ENCODE assay signal across 19 mouse cellular contexts in genomic region chr13:97088183-97088582, GRCm38 (mm10). TPM values are rescaled to one million over a fixed set of nuclear protein-coding genes. Genes with fewer than 3 reads are reported as not detected.
"Had no signal": no experiment of that assay in that cellular context is flagged by ENCODE, and none has a peak within 500 bp of the region (broad histone marks: within the 10 kb centered on the region; RNA-seq: fewer than 3 reads in every experiment).

No protein-coding gene starts in this region.

- H3K4me2 ChIP-seq: liver, embryonic 11.5 days; liver, embryonic 15.5 days; neural tube, embryonic 12.5 days had no signal

- H3K4me3 ChIP-seq: layer of hippocampus, adult 2 months; limb, embryonic 10.5 days; liver, embryonic 15.5 days; neural tube, embryonic 12.5 days had no signal

- H3K9me3 ChIP-seq: limb, embryonic 10.5 days; liver, embryonic 15.5 days; neural tube, embryonic 12.5 days had no signal

- H3K9ac ChIP-seq: liver, embryonic 15.5 days; neural tube, embryonic 12.5 days had no signal

- H3K27ac ChIP-seq: layer of hippocampus, adult 2 months; limb, embryonic 10.5 days; liver, embryonic 15.5 days; neural tube, embryonic 12.5 days had no signal

- H3K36me3 ChIP-seq: limb, embryonic 10.5 days; liver, embryonic 15.5 days; neural tube, embryonic 12.5 days had no signal

- DNase-seq: kidney, postnatal 10 days; kidney, postnatal 4 days; lung, adult 2 months; lung, postnatal 36 days; midbrain, embryonic 14.5 days; thymus, adult 2 months; thymus, postnatal 36 days had no signal

- ATAC-seq: lung, postnatal 0 days had no signal

- H3K4me1 ChIP-seq: limb, embryonic 10.5 days had no signal

- H3K27me3 ChIP-seq: liver, embryonic 15.5 days; neural tube, embryonic 12.5 days had no signal

RNA-seq across cellular contexts. Expression of gene Gm6169, which starts 10.9 kb away (rescaled TPM):
- total RNA-seq: layer of hippocampus, adult 2 months had no signal

RNA-seq across cellular contexts. Expression of gene Fam169a, which starts 21.1 kb away (rescaled TPM):
- polyA plus RNA-seq: lung, adult 2 months had no signal

RNA-seq across cellular contexts. Expression of gene 1700029F12Rik, which starts 54.0 kb away (rescaled TPM):
- total RNA-seq: layer of hippocampus, adult 2 months; layer of hippocampus, postnatal 10 days; megakaryocyte progenitor cell, adult 5-6 weeks; monocyte, adult 5-6 weeks; neutrophil, adult 5-6 weeks had no signal
- polyA plus RNA-seq: kidney, embryonic 14.5 days; limb, embryonic 10.5 days; limb, embryonic 14.5 days; liver, embryonic 11.5 days; liver, embryonic 15.5 days; lung, adult 2 months; lung, postnatal 0 days; midbrain, embryonic 14.5 days; neural tube, embryonic 12.5 days had no signal
